Mouse (Mus musculus) bone marrow macrophage, adult 2 months (primary cell): ENCODE measurements around the gene N4bp3.

Experiments
- CTCF ChIP-seq: IDR thresholded peaks from 2 replicates; pipeline ENCODE4 v1.5.1; 2012; ENCODE audit warnings: low read depth, mild to moderate bottlenecking, low read length, moderate library complexity
- POLR2A ChIP-seq: IDR thresholded peaks from 2 replicates; pipeline ENCODE4 v1.6.1; 2012; ENCODE audit warnings: mild to moderate bottlenecking, low read depth, low read length, borderline replicate concordance

GRCm38 (mm10) chr11:51636323-51636684 is 14.3 kb downstream of the N4bp3 start:
- no peak for TF ChIP-seq CTCF
- no peak for TF ChIP-seq POLR2A
